Mouse (Mus musculus): ENCODE data around the gene Pik3ap1. TPM values are rescaled to one million over a fixed set of nuclear protein-coding genes. Genes with fewer than 3 reads are reported as not detected.

The Pik3ap1 gene
- polyA plus RNA-seq, 1 experiment: 0.05 TPM

DNA sequence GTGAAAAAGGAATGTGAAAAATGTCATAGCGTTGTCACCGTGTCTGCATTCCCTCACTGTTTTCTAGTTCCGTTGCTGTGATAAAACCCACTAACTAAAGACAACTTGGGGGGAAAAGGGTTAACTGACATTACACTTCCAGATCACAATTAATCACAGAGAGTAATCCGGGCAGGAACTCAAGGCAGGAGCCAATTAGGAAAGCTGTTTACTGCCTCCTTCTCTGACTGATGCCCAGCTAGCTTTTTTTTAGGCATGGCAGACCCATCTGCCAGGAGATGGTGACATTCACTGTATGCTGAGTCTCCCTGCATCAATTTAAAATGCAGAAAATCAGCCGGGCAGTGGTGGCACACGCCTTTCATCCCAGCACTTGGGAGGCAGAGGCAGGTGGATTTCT lies 4.4 kb upstream of the Pik3ap1 start:
- TF ChIP-seq GATA1 (IDR thresholded peaks at IDR 0.05; ENCODE audit: low read length): no peak
- no peak for TF ChIP-seq TAL1 (IDR thresholded peaks at IDR 0.05; ENCODE audit: low read length)
- Histone ChIP-seq H3K27me3 (ENCODE audit: control insufficient read depth) (peaks cover 16% of the 10 kb centered on the region), H3K4me1 (ENCODE audit: control insufficient read depth) (peaks cover 6% of the 10 kb centered on the region), H3K4me3 (replicated peaks) (no peak overlapping the region), H3K36me3 (ENCODE audit: control insufficient read depth) (no peaks in the 10 kb centered on the region), H3K9me3 (ENCODE audit: control insufficient read depth, low read length) (no peaks in the 10 kb centered on the region)

DNA sequence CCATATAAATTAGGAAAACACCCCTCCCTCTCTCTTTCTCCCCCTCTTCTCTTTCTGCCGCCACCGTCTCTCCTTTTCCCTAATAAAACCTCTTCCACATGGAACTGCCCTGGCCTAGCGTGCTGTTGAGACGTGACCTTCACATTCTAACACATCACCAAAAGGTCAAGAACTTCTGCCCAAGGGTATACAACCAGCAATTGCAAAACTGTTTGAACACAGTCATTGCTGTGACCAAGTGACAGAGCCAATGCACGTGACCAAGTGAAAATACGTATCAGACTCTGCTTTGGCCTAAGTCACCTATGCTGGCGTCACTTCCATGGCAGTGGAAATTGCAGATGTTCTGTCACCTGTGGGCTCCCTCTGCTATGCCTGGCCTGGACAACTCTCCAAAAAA lies 3.3 kb upstream of the Pik3ap1 start:
- no peaks in the 10 kb centered on the region for H3K36me3 ChIP-seq (ENCODE audit: control insufficient read depth)
- H3K4me1 ChIP-seq (ENCODE audit: control insufficient read depth): peaks cover 6% of the 10 kb centered on the region
- no peak overlapping the region for H3K4me3 ChIP-seq (replicated peaks)
- TF ChIP-seq GATA1 (IDR thresholded peaks at IDR 0.05; ENCODE audit: low read length) (no peak), TAL1 (IDR thresholded peaks at IDR 0.05; ENCODE audit: low read length) (no peak)
- H3K9me3 ChIP-seq (ENCODE audit: control insufficient read depth, low read length): no peaks in the 10 kb centered on the region
- peaks cover 23% of the 10 kb centered on the region for H3K27me3 ChIP-seq (ENCODE audit: control insufficient read depth)

DNA sequence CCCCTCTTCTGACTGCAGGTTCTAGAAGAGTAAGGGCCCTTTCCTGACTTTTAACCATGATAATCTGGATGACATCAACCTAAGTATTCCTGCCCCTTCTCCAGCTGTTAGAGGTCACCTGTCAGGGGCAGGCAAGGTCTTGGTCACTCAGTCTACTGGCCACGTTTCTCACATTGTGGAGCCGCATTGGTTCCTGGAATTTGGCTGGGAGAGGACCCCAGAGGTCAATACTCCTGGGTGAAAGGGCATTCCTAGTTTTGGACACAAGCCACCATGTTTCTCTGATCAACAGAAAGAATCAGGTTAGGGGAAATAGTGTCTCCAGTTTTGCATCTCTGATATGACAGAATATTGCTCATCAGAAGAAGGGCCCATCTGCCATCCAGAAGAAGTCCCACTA lies 2.4 kb upstream of the Pik3ap1 start:
- peaks cover 23% of the 10 kb centered on the region for H3K27me3 ChIP-seq (ENCODE audit: control insufficient read depth)
- no peak overlapping the region for H3K4me3 ChIP-seq (replicated peaks)
- H3K9me3 ChIP-seq (ENCODE audit: control insufficient read depth, low read length): no peaks in the 10 kb centered on the region
- H3K4me1 ChIP-seq (ENCODE audit: control insufficient read depth): peaks cover 6% of the 10 kb centered on the region
- TF ChIP-seq TAL1 (IDR thresholded peaks at IDR 0.05; ENCODE audit: low read length) (no peak), GATA1 (IDR thresholded peaks at IDR 0.05; ENCODE audit: low read length) (no peak)
- H3K36me3 ChIP-seq (ENCODE audit: control insufficient read depth): no peaks in the 10 kb centered on the region

DNA sequence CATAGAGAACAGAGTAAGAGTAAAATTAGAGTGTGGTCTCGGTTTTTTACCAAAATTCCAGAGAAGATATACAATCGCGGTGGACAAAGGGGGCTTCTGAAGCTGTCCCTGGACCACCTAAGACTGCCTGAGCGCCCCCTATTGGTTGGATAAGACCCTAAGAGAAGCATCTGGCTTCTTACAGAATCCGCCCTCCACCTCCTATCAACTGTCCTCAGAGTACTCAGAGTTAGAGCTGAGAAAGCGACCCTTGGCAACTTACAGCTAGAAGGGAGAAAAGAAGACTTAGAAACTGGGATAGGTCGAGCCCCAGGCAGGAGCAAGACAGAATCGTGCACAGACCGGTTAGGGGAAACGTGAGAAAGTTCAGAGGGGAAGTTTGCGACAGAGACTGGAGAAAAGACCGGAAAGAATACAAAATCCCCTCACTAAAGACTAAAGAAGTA lies 473 bp downstream of the Pik3ap1 start:
- Histone ChIP-seq H3K4me1 (ENCODE audit: control insufficient read depth) (peaks cover 6% of the 10 kb centered on the region), H3K36me3 (ENCODE audit: control insufficient read depth) (no peaks in the 10 kb centered on the region), H3K27me3 (ENCODE audit: control insufficient read depth) (peaks cover 23% of the 10 kb centered on the region), H3K9me3 (ENCODE audit: control insufficient read depth, low read length) (no peaks in the 10 kb centered on the region), H3K4me3 (replicated peaks) (peak overlapping the region; percentile 56)
- TF ChIP-seq GATA1 (IDR thresholded peaks at IDR 0.05; ENCODE audit: low read length) (no peak), TAL1 (IDR thresholded peaks at IDR 0.05; ENCODE audit: low read length) (no peak)

DNA sequence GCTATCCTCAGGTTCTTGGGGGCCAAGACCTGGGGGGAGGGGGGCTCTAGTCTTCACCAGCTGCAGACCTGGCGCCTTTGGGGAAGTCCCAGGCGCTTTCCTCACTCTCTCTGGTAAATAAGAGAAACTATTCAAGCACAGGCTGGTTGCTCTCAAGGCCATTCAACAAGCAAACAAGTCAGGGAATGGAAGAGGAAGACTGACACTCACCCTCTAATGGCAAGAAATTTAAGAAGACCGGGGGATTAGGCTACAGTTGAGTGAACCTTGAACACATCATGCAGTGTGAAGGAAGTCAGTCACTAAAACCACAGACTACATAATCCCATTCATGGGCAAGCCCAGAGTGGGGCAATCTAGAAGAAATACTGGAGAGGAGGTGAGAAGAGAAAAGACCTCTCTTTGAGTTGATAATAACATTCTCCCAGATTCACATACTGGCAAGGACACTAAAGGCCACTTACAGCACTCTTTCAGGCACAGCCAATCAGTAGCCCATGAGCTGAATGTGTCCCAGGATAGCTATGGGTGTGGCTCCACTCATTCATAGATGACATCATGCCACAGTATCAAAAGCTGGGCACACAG lies 2.4 kb downstream of the Pik3ap1 start:
- TF ChIP-seq TAL1 (IDR thresholded peaks at IDR 0.05; ENCODE audit: low read length): no peak
- TF ChIP-seq GATA1 (IDR thresholded peaks at IDR 0.05; ENCODE audit: low read length): no peak
- peaks cover 23% of the 10 kb centered on the region for H3K27me3 ChIP-seq (ENCODE audit: control insufficient read depth)
- peaks cover 6% of the 10 kb centered on the region for H3K4me1 ChIP-seq (ENCODE audit: control insufficient read depth)
- no peaks in the 10 kb centered on the region for H3K9me3 ChIP-seq (ENCODE audit: control insufficient read depth, low read length)
- H3K4me3 ChIP-seq (replicated peaks): no peak overlapping the region
- H3K36me3 ChIP-seq (ENCODE audit: control insufficient read depth): no peaks in the 10 kb centered on the region

DNA sequence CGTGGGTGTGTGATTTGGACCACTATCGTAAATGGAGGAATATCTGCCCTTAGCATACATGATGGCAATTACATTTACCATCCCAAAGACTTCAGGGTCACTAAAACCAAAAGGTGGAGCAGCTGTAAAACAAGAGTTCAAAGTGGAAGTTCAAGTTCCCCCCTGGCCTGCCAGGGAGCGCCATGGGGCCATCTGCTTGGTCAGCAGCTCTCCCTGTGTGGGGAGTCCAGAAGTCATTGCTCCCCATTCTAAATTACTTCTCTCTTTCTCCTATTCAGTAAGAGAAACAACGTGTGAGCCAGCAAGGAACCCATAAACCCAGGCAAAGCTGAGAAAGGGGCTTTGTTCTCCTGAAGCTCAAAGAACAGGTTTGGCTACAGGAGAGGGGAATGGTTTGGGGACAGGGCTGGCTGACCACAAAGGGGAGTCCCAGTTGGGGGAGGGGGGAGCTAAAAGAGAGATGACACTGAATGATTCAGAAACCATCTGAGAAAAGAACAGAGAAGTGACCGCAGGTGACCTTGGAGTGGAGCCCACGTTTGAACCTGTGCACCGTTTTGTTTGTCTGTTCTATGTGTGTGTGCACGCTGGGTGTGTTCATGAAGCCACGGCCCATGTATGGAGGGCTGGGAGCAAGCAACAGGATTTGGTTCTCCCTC lies 3.2 kb downstream of the Pik3ap1 start:
- no peaks in the 10 kb centered on the region for H3K36me3 ChIP-seq (ENCODE audit: control insufficient read depth)
- H3K4me1 ChIP-seq (ENCODE audit: control insufficient read depth): peaks cover 6% of the 10 kb centered on the region
- no peak overlapping the region for H3K4me3 ChIP-seq (replicated peaks)
- peaks cover 23% of the 10 kb centered on the region for H3K27me3 ChIP-seq (ENCODE audit: control insufficient read depth)
- TF ChIP-seq TAL1 (IDR thresholded peaks at IDR 0.05; ENCODE audit: low read length) (no peak), GATA1 (IDR thresholded peaks at IDR 0.05; ENCODE audit: low read length) (no peak)
- no peaks in the 10 kb centered on the region for H3K9me3 ChIP-seq (ENCODE audit: control insufficient read depth, low read length)

DNA sequence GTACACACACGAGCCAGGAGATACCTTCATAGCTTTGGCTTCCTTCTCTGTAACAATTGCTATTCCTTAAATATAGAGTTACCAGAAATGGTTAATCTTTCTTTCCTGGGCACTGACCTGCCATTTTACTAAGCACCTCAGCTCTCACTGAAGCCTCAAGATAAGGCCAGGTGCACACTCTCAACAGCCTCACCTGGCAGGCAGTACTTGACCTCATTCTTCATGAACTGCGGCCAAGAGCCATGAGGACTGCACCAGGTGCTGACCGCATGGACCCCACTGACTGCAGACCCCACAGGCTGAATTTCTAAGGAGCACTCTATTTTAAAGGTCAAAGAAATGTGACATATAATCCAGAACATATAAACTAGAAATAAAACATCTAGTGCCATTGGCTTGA lies 5.7 kb downstream of the Pik3ap1 start:
- H3K27me3 ChIP-seq (ENCODE audit: control insufficient read depth): peaks cover 6% of the 10 kb centered on the region
- TF ChIP-seq TAL1 (IDR thresholded peaks at IDR 0.05; ENCODE audit: low read length): no peak
- no peak for TF ChIP-seq GATA1 (IDR thresholded peaks at IDR 0.05; ENCODE audit: low read length)
- H3K4me1 ChIP-seq (ENCODE audit: control insufficient read depth): no peaks in the 10 kb centered on the region
- no peak overlapping the region for H3K4me3 ChIP-seq (replicated peaks)
- no peaks in the 10 kb centered on the region for H3K9me3 ChIP-seq (ENCODE audit: control insufficient read depth, low read length)
- no peaks in the 10 kb centered on the region for H3K36me3 ChIP-seq (ENCODE audit: control insufficient read depth)

DNA sequence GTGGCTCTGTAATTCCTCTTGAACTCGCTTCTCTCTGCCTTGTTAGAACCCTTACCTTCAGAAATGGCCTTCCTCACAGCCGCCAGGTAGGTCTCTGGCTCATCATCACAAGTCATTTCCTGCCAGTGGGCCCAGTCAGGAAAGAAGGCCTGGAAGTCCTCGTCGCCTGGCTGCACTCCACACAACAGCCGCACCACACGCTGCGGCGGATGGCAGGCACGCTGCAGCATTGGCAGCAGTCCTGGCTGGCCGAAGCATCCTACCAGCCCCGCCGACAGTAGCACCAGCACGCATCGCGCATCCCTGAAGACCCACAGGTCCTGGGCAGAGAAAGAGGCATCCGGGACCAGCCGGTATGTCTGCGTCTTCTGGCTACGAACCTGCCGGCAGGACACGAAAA lies 9.1 kb downstream of the Pik3ap1 start:
- H3K36me3 ChIP-seq (ENCODE audit: control insufficient read depth): no peaks in the 10 kb centered on the region
- no peaks in the 10 kb centered on the region for H3K9me3 ChIP-seq (ENCODE audit: control insufficient read depth, low read length)
- no peak overlapping the region for H3K4me3 ChIP-seq (replicated peaks)
- no peaks in the 10 kb centered on the region for H3K27me3 ChIP-seq (ENCODE audit: control insufficient read depth)
- no peak for TF ChIP-seq GATA1 (IDR thresholded peaks at IDR 0.05; ENCODE audit: low read length)
- no peak for TF ChIP-seq TAL1 (IDR thresholded peaks at IDR 0.05; ENCODE audit: low read length)
- H3K4me1 ChIP-seq (ENCODE audit: control insufficient read depth): no peaks in the 10 kb centered on the region

DNA sequence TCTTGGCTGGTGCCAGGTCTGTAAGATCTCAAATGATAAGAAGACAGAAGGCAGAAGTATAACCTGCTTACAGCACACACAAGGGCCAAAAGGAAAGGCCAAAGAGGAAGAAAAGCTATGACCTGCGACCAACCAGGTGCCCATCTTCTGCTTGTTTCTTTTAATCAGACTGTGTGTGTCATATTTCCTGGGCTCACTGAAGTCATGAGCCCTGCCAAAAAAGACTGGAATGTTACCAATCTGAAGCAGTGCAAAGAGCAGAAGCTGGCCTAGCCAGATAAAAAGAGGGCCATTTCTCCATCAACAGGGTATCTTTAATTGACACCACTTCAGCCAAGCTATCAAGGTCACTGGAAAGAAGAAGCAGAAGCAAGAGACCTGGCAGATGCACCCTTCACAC lies 9.8 kb downstream of the Pik3ap1 start:
- no peak for TF ChIP-seq GATA1 (IDR thresholded peaks at IDR 0.05; ENCODE audit: low read length)
- TF ChIP-seq TAL1 (IDR thresholded peaks at IDR 0.05; ENCODE audit: low read length): no peak
- no peaks in the 10 kb centered on the region for H3K4me1 ChIP-seq (ENCODE audit: control insufficient read depth)
- H3K27me3 ChIP-seq (ENCODE audit: control insufficient read depth): no peaks in the 10 kb centered on the region
- H3K36me3 ChIP-seq (ENCODE audit: control insufficient read depth): no peaks in the 10 kb centered on the region
- no peaks in the 10 kb centered on the region for H3K9me3 ChIP-seq (ENCODE audit: control insufficient read depth, low read length)
- no peak overlapping the region for H3K4me3 ChIP-seq (replicated peaks)

All from erythroblast, embryonic 14.5 days (primary cell).